Mouse (Mus musculus): ENCODE results near the gene Tmem74b. TPM values are rescaled to one million over a fixed set of nuclear protein-coding genes. Genes with fewer than 3 reads are reported as not detected.

The Tmem74b gene
- polyA plus RNA-seq, 1 experiment from 2014 or later: 3.2 TPM

- ATAC-seq (ENCODE audit: insufficient number of reproducible peaks, insufficient read depth, low FRiP score, low TSS enrichment): no peak
- Histone ChIP-seq H3K4me1 (peaks cover 11% of the 10 kb centered on the region), H3K9ac (no peak within 1 kb of the TSS), H3K9me3 (no peaks in the 10 kb centered on the region), H3K36me3 (no peaks in the 10 kb centered on the region), H3K4me2 (replicated peaks) (no peak within 1 kb of the TSS), H3K4me3 (no peak within 1 kb of the TSS), H3K27me3 (no peaks in the 10 kb centered on the region), H3K27ac (no peak within 1 kb of the TSS)
These were observed 42.0 kb downstream of the Tmem74b start, which contains the start of gene Psmf1 for GRCm38 (mm10) chr2:151743845-151744244. Psmf1 (minus strand) TSS chr2:151744186.

- no peak overlapping the region for H3K4me3 ChIP-seq
- 36% methylated on average over 19 of the region's 19 CpGs for WGBS
- ATAC-seq (ENCODE audit: insufficient number of reproducible peaks, insufficient read depth, low FRiP score, low TSS enrichment): peak; percentile 35; the same call in 1 of the 2 replicates
- H3K9ac ChIP-seq: no peak overlapping the region
- no peaks in the 10 kb centered on the region for H3K27me3 ChIP-seq
- H3K4me1 ChIP-seq: no peaks in the 10 kb centered on the region
- H3K27ac ChIP-seq: no peak overlapping the region
- H3K4me2 ChIP-seq (replicated peaks): no peak overlapping the region
- H3K9me3 ChIP-seq: no peaks in the 10 kb centered on the region
- H3K36me3 ChIP-seq: no peaks in the 10 kb centered on the region
These were observed 46.3 kb downstream of the Tmem74b start for GRCm38 (mm10) chr2:151747847-151748705.

- WGBS: 75% methylated on average over 5 of the region's 5 CpGs
- Histone ChIP-seq H3K9ac (no peak overlapping the region), H3K4me1 (no peaks in the 10 kb centered on the region), H3K36me3 (no peaks in the 10 kb centered on the region), H3K4me3 (no peak overlapping the region), H3K4me2 (replicated peaks) (no peak overlapping the region), H3K27ac (no peak overlapping the region), H3K27me3 (no peaks in the 10 kb centered on the region), H3K9me3 (no peaks in the 10 kb centered on the region)
- no peak for ATAC-seq (ENCODE audit: insufficient number of reproducible peaks, insufficient read depth, low FRiP score, low TSS enrichment)
These were observed 49.5 kb downstream of the Tmem74b start for GRCm38 (mm10) chr2:151751330-151751729.

- Histone ChIP-seq H3K4me1 (peaks cover 5% of the 10 kb centered on the region; the same call in 1 of the 2 replicates), H3K4me2 (replicated peaks) (no peak overlapping the region), H3K9me3 (no peaks in the 10 kb centered on the region), H3K4me3 (no peak overlapping the region), H3K27me3 (no peaks in the 10 kb centered on the region), H3K9ac (no peak overlapping the region), H3K36me3 (no peaks in the 10 kb centered on the region), H3K27ac (no peak overlapping the region)
- ATAC-seq (ENCODE audit: insufficient number of reproducible peaks, insufficient read depth, low FRiP score, low TSS enrichment): no peak
- WGBS: 36% methylated on average over 9 of the region's 9 CpGs
These were observed 54.7 kb downstream of the Tmem74b start for GRCm38 (mm10) chr2:151756277-151757061.

- WGBS: 43% methylated on average over 5 of the region's 5 CpGs
These were observed 55.6 kb downstream of the Tmem74b start for GRCm38 (mm10) chr2:151757451-151757850.

GRCm38 (mm10) chr2:151758806-151759353 is 57.1 kb downstream of the Tmem74b start:
- H3K4me2 ChIP-seq (replicated peaks): no peak overlapping the region
- H3K9me3 ChIP-seq: no peaks in the 10 kb centered on the region
- H3K27ac ChIP-seq: no peak overlapping the region
- WGBS: 14% methylated on average over 1 of the region's 1 CpGs
- H3K4me3 ChIP-seq: no peak overlapping the region
- H3K9ac ChIP-seq: no peak overlapping the region
- peaks cover 5% of the 10 kb centered on the region; the same call in 1 of the 2 replicates for H3K4me1 ChIP-seq
- H3K36me3 ChIP-seq: no peaks in the 10 kb centered on the region
- H3K27me3 ChIP-seq: no peaks in the 10 kb centered on the region
- ATAC-seq (ENCODE audit: insufficient number of reproducible peaks, insufficient read depth, low FRiP score, low TSS enrichment): no peak

More at GRCm38 (mm10) chr2:151757451-151757850, 55.6 kb downstream of the Tmem74b start:
- H3K27ac ChIP-seq: no peak overlapping the region
- ATAC-seq (ENCODE audit: insufficient number of reproducible peaks, insufficient read depth, low FRiP score, low TSS enrichment): no peak
- H3K4me3 ChIP-seq: no peak overlapping the region
- no peaks in the 10 kb centered on the region for H3K36me3 ChIP-seq
- H3K9me3 ChIP-seq: no peaks in the 10 kb centered on the region
- H3K4me2 ChIP-seq (replicated peaks): no peak overlapping the region
- H3K27me3 ChIP-seq: no peaks in the 10 kb centered on the region
- no peak overlapping the region for H3K9ac ChIP-seq
- H3K4me1 ChIP-seq: peaks cover 5% of the 10 kb centered on the region; the same call in 1 of the 2 replicates

Other genes starting within 250 kb of the Tmem74b start
- not detected in 2 replicates for gene 4921509C19Rik, start 225.9 kb upstream of the Tmem74b start, polyA plus RNA-seq (2016; fragmentation: Nextera tagmentation; extraction: Ambion mirVana)
- 276 and 279 TPM in 2 replicates for gene Nsfl1c, start 207.8 kb upstream of the Tmem74b start, polyA plus RNA-seq (2016; fragmentation: Nextera tagmentation; extraction: Ambion mirVana)
- gene Fkbp1a, start 159.5 kb upstream of the Tmem74b start, polyA plus RNA-seq (2016; fragmentation: Nextera tagmentation; extraction: Ambion mirVana): 472 and 491 TPM in 2 replicates
- gene Sdcbp2, start 129.4 kb upstream of the Tmem74b start, polyA plus RNA-seq (2016; fragmentation: Nextera tagmentation; extraction: Ambion mirVana): 0.59 and 1.0 TPM in 2 replicates
- 1.2 and 1.9 TPM in 2 replicates for gene Snph, start 69.4 kb upstream of the Tmem74b start, polyA plus RNA-seq (2016; fragmentation: Nextera tagmentation; extraction: Ambion mirVana)
- gene Rad21l, start 33.5 kb upstream of the Tmem74b start, polyA plus RNA-seq (2016; fragmentation: Nextera tagmentation; extraction: Ambion mirVana): not detected in 2 replicates
- 45.0 and 47.5 TPM in 2 replicates for gene Psmf1, start 42.2 kb downstream of the Tmem74b start, polyA plus RNA-seq (2016; fragmentation: Nextera tagmentation; extraction: Ambion mirVana)
- gene Rspo4, start 140.9 kb downstream of the Tmem74b start, polyA plus RNA-seq (2016; fragmentation: Nextera tagmentation; extraction: Ambion mirVana): 0.24 and 0.47 TPM in 2 replicates
- gene Angpt4, start 209.2 kb downstream of the Tmem74b start, polyA plus RNA-seq (2016; fragmentation: Nextera tagmentation; extraction: Ambion mirVana): 0.28 and 0.31 TPM in 2 replicates